Mouse (Mus musculus): ENCODE data around the gene Eef1a1.

GRCm38 (mm10) chr9:78491169-78491568, 2.2 kb upstream of the Eef1a1 start:
- no peak for TF ChIP-seq CTCF (IDR thresholded peaks at IDR 0.05; ENCODE audit: borderline replicate concordance, insufficient read depth, low read depth, low read length)
- no peak for TF ChIP-seq POLR2A (IDR thresholded peaks at IDR 0.05; ENCODE audit: borderline replicate concordance, insufficient read depth, low read length)
